Mouse (Mus musculus) megakaryocyte-erythroid progenitor cell, adult 5 weeks (primary cell): ENCODE measurements around the gene Klrg1. TPM values are rescaled to one million over a fixed set of nuclear protein-coding genes. Genes with fewer than 3 reads are reported as not detected.

Source experiments
- polyA plus RNA-seq: library from polyadenylated mRNA; stranded (reverse); fragments of >175 nt; gene quantifications from 2 replicates; pipeline ENCODE4 v1.2.3, GENCODE M21; 2012

The Klrg1 gene
- not detected in 2 replicates for polyA plus RNA-seq

GRCm38 (mm10) chr6:122282782-122283181, at the start of gene Klrg1:
TSS of gene Klrg1 (minus strand) at chr6:122282882.

DNA sequence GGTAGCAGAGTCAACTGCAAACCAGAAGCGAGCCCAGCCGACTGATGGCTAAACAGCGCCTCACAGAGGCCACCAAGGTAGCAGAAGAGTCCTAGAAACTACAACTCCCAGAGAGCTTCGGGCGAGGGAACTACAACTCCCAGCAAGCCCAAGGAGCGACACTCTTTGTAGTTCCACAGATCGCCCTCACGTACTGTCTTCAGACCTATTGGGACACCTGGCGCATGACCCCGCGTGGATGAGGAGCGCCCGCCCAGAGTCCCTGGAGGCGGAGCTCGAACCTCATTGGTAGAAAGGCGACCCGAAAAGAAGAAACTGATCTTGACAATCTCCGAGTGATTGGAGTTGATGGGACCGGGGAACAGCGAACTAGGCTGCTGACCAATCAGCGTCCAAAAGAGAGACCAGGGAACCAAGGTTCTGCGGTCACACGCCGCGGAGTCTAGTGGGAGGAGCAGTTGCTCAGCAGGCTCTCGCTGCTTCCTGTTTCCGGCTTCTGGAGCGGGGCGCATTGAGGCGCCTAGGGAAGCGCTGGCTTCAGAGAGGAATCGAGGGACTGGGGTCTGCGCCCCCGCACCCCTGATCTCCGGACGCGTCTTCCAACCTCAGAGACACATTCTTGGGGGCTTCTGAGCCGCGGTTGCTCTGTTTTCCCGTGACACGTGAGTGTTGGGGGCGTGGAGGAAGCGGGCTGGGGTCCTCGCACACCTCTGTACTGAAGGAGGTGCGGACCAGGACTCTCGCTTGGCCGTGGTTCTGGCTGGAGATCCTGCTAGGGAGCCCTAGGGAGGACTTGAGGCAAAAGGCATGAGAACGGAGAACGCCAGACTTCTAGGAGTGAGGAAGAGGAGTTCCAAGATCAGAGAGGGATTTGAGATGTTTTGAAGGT, 26.1 kb upstream of the Klrg1 start, which contains the start of gene M6pr:
M6pr (plus strand) TSS at position 216 of the 889 bp plus-strand sequence.

Other genes starting within 250 kb of the Klrg1 start
- gene M6pr, start 25.8 kb upstream of the Klrg1 start, polyA plus RNA-seq, result 21.6 and 26.7 TPM in 2 replicates
- 23.9 and 26.9 TPM in 2 replicates for gene Phc1, start 57.7 kb upstream of the Klrg1 start, polyA plus RNA-seq
- not detected in 2 replicates for gene Rimklb, start 215.9 kb upstream of the Klrg1 start, polyA plus RNA-seq
- not detected in 2 replicates for gene Mfap5, start 223.0 kb upstream of the Klrg1 start, polyA plus RNA-seq